Mouse (Mus musculus): Measurements from ENCODE around the gene Cfap299. TPM values are rescaled to one million over a fixed set of nuclear protein-coding genes. Genes with fewer than 3 reads are reported as not detected.

Cfap299 gene
- polyA plus RNA-seq, 1 experiment from 2014 or later, result 0.59 TPM

- Histone ChIP-seq H3K4me1 (ENCODE audit: control insufficient read depth, insufficient read depth, low read length) (no peaks in the 10 kb centered on the region), H3K9ac (replicated peaks; ENCODE audit: low read length) (no peak overlapping the region), H3K4me3 (replicated peaks; ENCODE audit: low read depth, low read length) (no peak overlapping the region), H3K4me2 (ENCODE audit: low read length) (no peak overlapping the region), H3K27ac (replicated peaks; ENCODE audit: low read depth, low read length) (no peak overlapping the region), H3K9me3 (ENCODE audit: control insufficient read depth, low read length) (no peaks in the 10 kb centered on the region), H3K36me3 (ENCODE audit: control insufficient read depth, insufficient read depth, low read length) (no peaks in the 10 kb centered on the region), H3K27me3 (ENCODE audit: control insufficient read depth, insufficient read depth, low read length) (no peaks in the 10 kb centered on the region)
- ATAC-seq (ENCODE audit: low FRiP score, low TSS enrichment) (no peak), DNase-seq (no peak)
- 81% methylated on average over 9 of the region's 9 CpGs for WGBS
These were observed 87.5 kb downstream of the Cfap299 start for GRCm38 (mm10) chr5:98416385-98417145.

DNA sequence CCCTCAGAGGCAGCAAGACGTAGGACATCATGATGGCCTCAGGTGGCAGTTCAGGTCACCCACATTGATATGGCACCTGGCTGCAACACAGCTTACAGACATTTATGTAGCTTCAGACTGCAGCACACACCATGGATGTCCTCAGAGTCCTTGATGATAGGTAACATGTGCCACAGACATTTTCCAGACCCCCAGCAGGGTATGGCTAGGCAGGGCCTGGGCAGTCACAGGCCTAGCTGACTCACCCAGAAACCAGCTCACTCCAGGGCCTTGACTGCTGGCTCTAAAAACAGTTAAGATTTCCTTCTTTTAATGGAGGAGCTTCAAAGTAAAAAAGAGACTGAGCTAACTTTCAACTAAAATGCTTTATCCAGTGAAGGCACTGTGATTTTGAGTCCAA, 95.9 kb downstream of the Cfap299 start:
- Histone ChIP-seq H3K4me3 (replicated peaks; ENCODE audit: low read depth, low read length) (no peak overlapping the region), H3K4me2 (ENCODE audit: low read length) (no peak overlapping the region), H3K9ac (replicated peaks; ENCODE audit: low read length) (no peak overlapping the region), H3K4me1 (ENCODE audit: control insufficient read depth, insufficient read depth, low read length) (no peaks in the 10 kb centered on the region), H3K36me3 (ENCODE audit: control insufficient read depth, insufficient read depth, low read length) (no peaks in the 10 kb centered on the region), H3K27ac (replicated peaks; ENCODE audit: low read depth, low read length) (no peak overlapping the region), H3K9me3 (ENCODE audit: control insufficient read depth, low read length) (no peaks in the 10 kb centered on the region), H3K27me3 (ENCODE audit: control insufficient read depth, insufficient read depth, low read length) (no peaks in the 10 kb centered on the region)
- no peak for DNase-seq
- WGBS, result 94% methylated on average over 1 of the region's 1 CpGs
- no peak for ATAC-seq (ENCODE audit: low FRiP score, low TSS enrichment)

DNA sequence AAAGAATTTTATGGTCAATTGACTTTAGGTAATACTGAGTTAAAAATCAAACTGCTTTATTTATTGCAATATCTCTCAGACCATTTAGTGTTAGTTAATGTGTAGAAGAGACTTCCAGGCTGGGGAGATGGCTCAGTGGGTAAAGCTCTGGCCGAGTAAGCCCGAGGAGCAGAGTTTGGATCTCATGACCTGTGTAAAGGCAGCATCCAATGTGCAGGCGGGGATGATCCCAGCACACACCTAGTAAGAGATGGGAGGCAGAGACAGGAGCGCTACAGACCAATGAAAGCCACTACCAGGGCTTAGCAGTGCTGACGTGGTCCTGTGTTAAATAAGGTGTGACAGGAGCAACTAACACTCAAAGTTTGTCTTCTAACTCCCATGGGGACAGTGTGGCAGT, 97.0 kb downstream of the Cfap299 start:
- H3K9me3 ChIP-seq (ENCODE audit: control insufficient read depth, low read length), result no peaks in the 10 kb centered on the region
- H3K4me2 ChIP-seq (ENCODE audit: low read length), result no peak overlapping the region
- no peaks in the 10 kb centered on the region for H3K4me1 ChIP-seq (ENCODE audit: control insufficient read depth, insufficient read depth, low read length)
- 87% methylated on average over 5 of the region's 5 CpGs for WGBS
- H3K4me3 ChIP-seq (replicated peaks; ENCODE audit: low read depth, low read length), result no peak overlapping the region
- no peaks in the 10 kb centered on the region for H3K36me3 ChIP-seq (ENCODE audit: control insufficient read depth, insufficient read depth, low read length)
- H3K27ac ChIP-seq (replicated peaks; ENCODE audit: low read depth, low read length), result no peak overlapping the region
- DNase-seq (no peak), ATAC-seq (ENCODE audit: low FRiP score, low TSS enrichment) (no peak)
- no peaks in the 10 kb centered on the region for H3K27me3 ChIP-seq (ENCODE audit: control insufficient read depth, insufficient read depth, low read length)
- no peak overlapping the region for H3K9ac ChIP-seq (replicated peaks; ENCODE audit: low read length)

DNA sequence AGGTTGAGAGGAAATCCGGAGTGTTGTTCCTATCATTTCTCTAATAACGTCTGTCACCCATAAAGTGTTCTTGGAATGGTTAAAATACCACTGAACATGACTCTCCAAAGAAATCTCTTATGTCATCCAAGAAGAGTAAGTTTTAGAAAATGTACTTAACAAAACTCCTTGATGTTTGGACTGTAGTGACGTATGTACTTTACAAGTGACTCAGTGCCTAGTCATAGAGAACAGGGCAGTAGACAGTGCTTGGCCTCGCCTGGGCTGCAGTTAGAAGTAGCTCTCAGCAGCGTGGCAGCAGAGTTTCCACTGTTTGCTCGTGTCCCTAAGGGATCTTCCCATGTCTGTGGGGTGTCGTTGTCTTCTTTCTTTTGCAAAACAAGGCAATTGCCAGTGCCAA, 101.0 kb downstream of the Cfap299 start:
- Histone ChIP-seq H3K36me3 (ENCODE audit: control insufficient read depth, insufficient read depth, low read length) (no peaks in the 10 kb centered on the region), H3K4me1 (ENCODE audit: control insufficient read depth, insufficient read depth, low read length) (no peaks in the 10 kb centered on the region), H3K9me3 (ENCODE audit: control insufficient read depth, low read length) (no peaks in the 10 kb centered on the region), H3K27ac (replicated peaks; ENCODE audit: low read depth, low read length) (no peak overlapping the region), H3K4me2 (ENCODE audit: low read length) (no peak overlapping the region), H3K4me3 (replicated peaks; ENCODE audit: low read depth, low read length) (no peak overlapping the region), H3K27me3 (ENCODE audit: control insufficient read depth, insufficient read depth, low read length) (no peaks in the 10 kb centered on the region), H3K9ac (replicated peaks; ENCODE audit: low read length) (no peak overlapping the region)
- DNase-seq (no peak), ATAC-seq (ENCODE audit: low FRiP score, low TSS enrichment) (no peak)
- WGBS, result 76% methylated on average over 7 of the region's 7 CpGs

GRCm38 (mm10) chr5:98438686-98439085, 109.6 kb downstream of the Cfap299 start:
- ATAC-seq (ENCODE audit: low FRiP score, low TSS enrichment) (no peak), DNase-seq (no peak)
- H3K4me2 ChIP-seq (ENCODE audit: low read length), result no peak overlapping the region
- 64% methylated on average over 3 of the region's 3 CpGs for WGBS
- no peak overlapping the region for H3K9ac ChIP-seq (replicated peaks; ENCODE audit: low read length)
- H3K4me1 ChIP-seq (ENCODE audit: control insufficient read depth, insufficient read depth, low read length), result no peaks in the 10 kb centered on the region
- H3K9me3 ChIP-seq (ENCODE audit: control insufficient read depth, low read length), result no peaks in the 10 kb centered on the region
- H3K27ac ChIP-seq (replicated peaks; ENCODE audit: low read depth, low read length), result no peak overlapping the region
- H3K4me3 ChIP-seq (replicated peaks; ENCODE audit: low read depth, low read length), result no peak overlapping the region
- no peaks in the 10 kb centered on the region for H3K36me3 ChIP-seq (ENCODE audit: control insufficient read depth, insufficient read depth, low read length)
- no peaks in the 10 kb centered on the region for H3K27me3 ChIP-seq (ENCODE audit: control insufficient read depth, insufficient read depth, low read length)

GRCm38 (mm10) chr5:98446771-98447462, 117.8 kb downstream of the Cfap299 start:
- ATAC-seq (ENCODE audit: low FRiP score, low TSS enrichment) (no peak), DNase-seq (no peak)
- 94% methylated on average over 12 of the region's 12 CpGs for WGBS

DNA sequence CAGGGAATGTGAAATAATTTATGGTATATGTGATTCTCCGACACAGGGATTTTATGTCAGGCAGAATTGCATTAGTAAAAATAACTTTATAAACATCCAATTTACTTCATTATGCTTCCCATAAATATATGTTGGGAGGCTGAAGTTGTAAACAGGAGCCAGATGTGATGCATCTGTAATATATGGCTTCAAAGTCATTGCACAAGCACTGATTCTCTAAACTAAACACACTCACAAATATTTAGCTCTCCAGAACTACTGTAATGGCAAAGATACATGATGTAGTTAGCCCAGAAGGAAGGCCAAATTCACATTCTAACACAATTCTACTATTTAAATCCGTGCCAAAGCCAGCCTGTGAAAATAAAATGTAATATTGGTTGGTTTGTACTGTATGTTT, 120.8 kb downstream of the Cfap299 start:
- H3K9ac ChIP-seq (replicated peaks; ENCODE audit: low read length), result no peak overlapping the region
- H3K4me2 ChIP-seq (ENCODE audit: low read length), result no peak overlapping the region
- DNase-seq, result no peak
- WGBS, result 90% methylated on average over 2 of the region's 2 CpGs
- no peaks in the 10 kb centered on the region for H3K27me3 ChIP-seq (ENCODE audit: control insufficient read depth, insufficient read depth, low read length)
- no peak overlapping the region for H3K27ac ChIP-seq (replicated peaks; ENCODE audit: low read depth, low read length)
- ATAC-seq (ENCODE audit: low FRiP score, low TSS enrichment), result no peak
- H3K9me3 ChIP-seq (ENCODE audit: control insufficient read depth, low read length), result no peaks in the 10 kb centered on the region
- H3K4me3 ChIP-seq (replicated peaks; ENCODE audit: low read depth, low read length), result no peak overlapping the region
- H3K4me1 ChIP-seq (ENCODE audit: control insufficient read depth, insufficient read depth, low read length), result no peaks in the 10 kb centered on the region
- H3K36me3 ChIP-seq (ENCODE audit: control insufficient read depth, insufficient read depth, low read length), result no peaks in the 10 kb centered on the region

More at GRCm38 (mm10) chr5:98446771-98447462, 117.8 kb downstream of the Cfap299 start:
- Histone ChIP-seq H3K9ac (replicated peaks; ENCODE audit: low read length) (no peak overlapping the region), H3K27me3 (ENCODE audit: control insufficient read depth, insufficient read depth, low read length) (no peaks in the 10 kb centered on the region), H3K36me3 (ENCODE audit: control insufficient read depth, insufficient read depth, low read length) (no peaks in the 10 kb centered on the region), H3K4me1 (ENCODE audit: control insufficient read depth, insufficient read depth, low read length) (no peaks in the 10 kb centered on the region), H3K4me2 (ENCODE audit: low read length) (no peak overlapping the region), H3K4me3 (replicated peaks; ENCODE audit: low read depth, low read length) (no peak overlapping the region), H3K27ac (replicated peaks; ENCODE audit: low read depth, low read length) (no peak overlapping the region), H3K9me3 (ENCODE audit: control insufficient read depth, low read length) (no peaks in the 10 kb centered on the region)

DNA sequence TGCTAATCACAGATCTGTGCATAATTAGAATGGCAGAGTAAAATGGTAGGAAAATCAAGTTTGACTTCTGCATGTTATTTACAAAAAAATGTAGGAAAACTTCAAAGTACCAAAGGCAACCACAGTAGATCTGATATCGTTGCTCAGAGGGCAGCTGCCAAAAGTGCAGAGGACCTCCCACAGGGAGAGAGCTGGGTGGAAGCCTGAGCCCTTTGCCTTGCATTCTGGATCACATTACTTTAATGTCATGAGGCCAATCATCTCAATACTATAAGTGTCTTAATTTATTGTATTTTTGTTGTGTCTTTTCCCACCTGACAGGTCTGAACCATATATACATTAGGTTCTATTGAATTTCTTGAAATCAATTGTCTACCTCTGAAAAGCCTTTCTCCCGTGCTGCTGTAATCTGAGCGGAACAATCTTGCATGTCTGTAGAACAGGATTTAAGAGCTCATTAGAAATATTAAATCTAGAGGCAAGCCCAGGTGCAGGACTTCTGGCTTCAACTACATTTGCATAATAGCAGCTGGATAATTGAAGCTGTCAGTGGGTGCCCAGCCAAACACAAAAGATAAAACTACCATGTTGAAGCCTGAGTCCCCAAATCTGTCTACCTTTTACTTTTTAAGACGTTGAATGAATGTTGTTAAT, 137.9 kb downstream of the Cfap299 start:
- WGBS, result 31% methylated on average over 4 of the region's 4 CpGs

More for the DNA sequence above, 137.9 kb downstream of the Cfap299 start:
- no peak overlapping the region for H3K9ac ChIP-seq (replicated peaks; ENCODE audit: low read length)
- ATAC-seq (ENCODE audit: low FRiP score, low TSS enrichment) (no peak), DNase-seq (no peak)
- H3K9me3 ChIP-seq (ENCODE audit: control insufficient read depth, low read length), result no peaks in the 10 kb centered on the region
- H3K4me1 ChIP-seq (ENCODE audit: control insufficient read depth, insufficient read depth, low read length), result no peaks in the 10 kb centered on the region
- H3K4me2 ChIP-seq (ENCODE audit: low read length), result no peak overlapping the region
- H3K4me3 ChIP-seq (replicated peaks; ENCODE audit: low read depth, low read length), result no peak overlapping the region
- H3K36me3 ChIP-seq (ENCODE audit: control insufficient read depth, insufficient read depth, low read length), result no peaks in the 10 kb centered on the region
- H3K27ac ChIP-seq (replicated peaks; ENCODE audit: low read depth, low read length), result no peak overlapping the region
- no peaks in the 10 kb centered on the region for H3K27me3 ChIP-seq (ENCODE audit: control insufficient read depth, insufficient read depth, low read length)
